Mouse (Mus musculus): ENCODE measurements at regions not wholly inside any gene's neighbourhood (a gene's known extent, or its start where the extent isn't known, plus 50 kb on each side); places are given as distances from the start of the nearest gene placed in this dataset.

GRCm38 (mm10) chr5:103309806-103310525, 98.8 kb upstream of the Mapk10 start:
- DNase-seq (ENCODE audit: low spot score in 2 of 2), result no peak

GRCm38 (mm10) chr5:103305716-103306447, 94.7 kb upstream of the Mapk10 start:
- no peak for DNase-seq (ENCODE audit: low spot score in 2 of 2)

GRCm38 (mm10) chr5:103304975-103305374, 93.8 kb upstream of the Mapk10 start:
- DNase-seq (ENCODE audit: low spot score in 2 of 2), result no peak

GRCm38 (mm10) chr5:103302744-103303143, 91.6 kb upstream of the Mapk10 start:
- DNase-seq (ENCODE audit: low spot score in 2 of 2), result no peak

GRCm38 (mm10) chr5:103301303-103301702, 90.2 kb upstream of the Mapk10 start:
- no peak for DNase-seq (ENCODE audit: low spot score in 2 of 2)

GRCm38 (mm10) chr5:103293953-103294352, 82.8 kb upstream of the Mapk10 start:
- DNase-seq (ENCODE audit: low spot score in 2 of 2), result no peak

- no peak for DNase-seq (ENCODE audit: low spot score in 2 of 2)
These were observed 80.6 kb upstream of the Mapk10 start for GRCm38 (mm10) chr5:103291691-103292090.

- no peak for DNase-seq (ENCODE audit: low spot score in 2 of 2)
These were observed 80.1 kb upstream of the Mapk10 start for GRCm38 (mm10) chr5:103291219-103291618.

GRCm38 (mm10) chr5:103269206-103269605, 58.1 kb upstream of the Mapk10 start:
- DNase-seq (ENCODE audit: low spot score in 2 of 2), result no peak

- no peak for DNase-seq (ENCODE audit: low spot score in 2 of 2)
These were observed 53.8 kb upstream of the Mapk10 start for GRCm38 (mm10) chr5:103264903-103265302.

- no peak for DNase-seq (ENCODE audit: low spot score in 2 of 2)
These were observed 50.3 kb upstream of the Mapk10 start for GRCm38 (mm10) chr5:103261406-103261805.
